Mouse (Mus musculus): Measurements from ENCODE around the gene Zc3hc1. TPM values are rescaled to one million over a fixed set of nuclear protein-coding genes. Genes with fewer than 3 reads are reported as not detected.
A peak's percentile ranks its signal among the peaks of the same experiment; 100 is the strongest.

Zc3hc1 gene
- polyA plus RNA-seq, 1 experiment: 16.7 TPM

DNA sequence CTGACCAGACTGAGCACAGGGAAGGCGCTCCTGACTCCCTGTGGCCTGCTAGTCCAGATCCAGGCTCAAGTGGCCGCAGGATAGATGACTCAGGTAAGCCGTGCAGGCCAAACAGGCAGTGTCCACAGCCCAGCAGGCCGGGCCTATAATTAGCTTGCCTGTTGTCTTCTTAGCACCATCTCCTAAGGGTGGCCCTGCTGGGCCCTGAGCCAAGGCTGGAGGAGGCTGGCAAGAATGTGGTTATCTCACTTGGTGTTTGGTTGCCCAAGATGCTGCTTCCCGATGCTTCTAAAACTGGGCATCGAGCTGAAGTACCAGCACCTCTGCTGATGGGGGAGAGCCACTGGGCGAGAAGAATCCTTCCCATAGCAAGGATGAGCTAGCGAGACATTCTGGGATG lies 35.1 kb downstream of the Zc3hc1 start:
- no peak overlapping the region for H3K4me3 ChIP-seq (ENCODE audit: insufficient read depth, low read length)
- no peak for TF ChIP-seq CTCF (IDR thresholded peaks at IDR 0.05; ENCODE audit: low read depth, low read length)
- peaks cover 24% of the 10 kb centered on the region for H3K4me1 ChIP-seq (ENCODE audit: control insufficient read depth, insufficient read depth, low read length)
- 0 out of 2 replicates have a peak overlapping the region, but pooled peaks have one; percentile 0 for H3K27ac ChIP-seq (ENCODE audit: insufficient read depth, low read depth, low read length)

DNA sequence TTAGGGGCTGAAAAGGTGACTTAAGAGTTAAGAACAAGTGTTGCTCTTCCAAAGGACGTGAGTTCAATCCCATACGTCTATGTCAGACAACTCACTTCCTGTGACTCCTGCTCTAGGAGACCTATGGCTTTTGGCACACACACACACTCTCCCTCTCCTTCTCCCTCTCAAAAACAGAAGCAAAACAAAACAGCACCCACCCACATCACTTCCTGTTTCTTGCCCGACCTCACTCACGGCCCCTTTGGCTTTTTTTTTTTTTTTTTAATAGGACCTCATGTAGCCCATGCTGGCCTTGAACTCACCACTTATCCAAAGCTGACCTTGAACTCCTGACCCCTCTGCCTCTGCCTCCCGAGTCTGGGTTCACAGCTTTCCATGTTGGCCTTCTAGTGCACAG lies 36.1 kb downstream of the Zc3hc1 start:
- Histone ChIP-seq H3K4me1 (ENCODE audit: control insufficient read depth, insufficient read depth, low read length) (peaks cover 20% of the 10 kb centered on the region), H3K27ac (ENCODE audit: insufficient read depth, low read depth, low read length) (peak overlapping the region; percentile 27), H3K4me3 (ENCODE audit: insufficient read depth, low read length) (no peak overlapping the region)
- no peak for TF ChIP-seq CTCF (IDR thresholded peaks at IDR 0.05; ENCODE audit: low read depth, low read length)
- no peak for TF ChIP-seq POLR2A (IDR thresholded peaks at IDR 0.05; ENCODE audit: borderline replicate concordance, low read depth, low read length)

DNA sequence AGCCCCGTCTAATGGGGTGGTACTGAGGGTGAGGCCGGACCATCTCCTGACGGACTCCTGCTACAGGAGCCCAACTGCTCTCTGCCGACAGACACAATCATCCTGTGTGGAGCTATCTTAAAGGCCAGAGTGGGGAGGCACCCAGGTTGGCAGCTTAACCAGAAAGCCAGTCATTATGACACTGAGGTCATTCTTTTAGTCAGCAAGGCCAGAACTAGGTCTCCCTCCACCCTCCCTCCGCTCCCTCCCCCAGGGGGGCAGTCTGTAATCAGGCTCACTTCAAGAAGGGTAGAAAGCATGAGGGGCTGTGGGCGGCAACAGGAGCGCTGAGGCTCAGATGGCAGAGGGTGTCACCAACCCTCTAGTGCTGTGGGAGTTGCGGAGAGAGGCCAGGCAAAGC lies 37.2 kb downstream of the Zc3hc1 start:
- peaks cover 17% of the 10 kb centered on the region for H3K4me1 ChIP-seq (ENCODE audit: control insufficient read depth, insufficient read depth, low read length)
- H3K27ac ChIP-seq (ENCODE audit: insufficient read depth, low read depth, low read length): no peak overlapping the region
- TF ChIP-seq POLR2A (IDR thresholded peaks at IDR 0.05; ENCODE audit: borderline replicate concordance, low read depth, low read length): no peak
- TF ChIP-seq CTCF (IDR thresholded peaks at IDR 0.05; ENCODE audit: low read depth, low read length): no peak
- H3K4me3 ChIP-seq (ENCODE audit: insufficient read depth, low read length): no peak overlapping the region

GRCm38 (mm10) chr6:30352762-30353161 lies 38.1 kb downstream of the Zc3hc1 start:
- Histone ChIP-seq H3K27ac (ENCODE audit: insufficient read depth, low read depth, low read length) (no peak overlapping the region), H3K4me1 (ENCODE audit: control insufficient read depth, insufficient read depth, low read length) (peaks cover 17% of the 10 kb centered on the region), H3K4me3 (ENCODE audit: insufficient read depth, low read length) (no peak overlapping the region)
- TF ChIP-seq CTCF (IDR thresholded peaks at IDR 0.05; ENCODE audit: low read depth, low read length) (no peak), POLR2A (IDR thresholded peaks at IDR 0.05; ENCODE audit: borderline replicate concordance, low read depth, low read length) (no peak)

DNA sequence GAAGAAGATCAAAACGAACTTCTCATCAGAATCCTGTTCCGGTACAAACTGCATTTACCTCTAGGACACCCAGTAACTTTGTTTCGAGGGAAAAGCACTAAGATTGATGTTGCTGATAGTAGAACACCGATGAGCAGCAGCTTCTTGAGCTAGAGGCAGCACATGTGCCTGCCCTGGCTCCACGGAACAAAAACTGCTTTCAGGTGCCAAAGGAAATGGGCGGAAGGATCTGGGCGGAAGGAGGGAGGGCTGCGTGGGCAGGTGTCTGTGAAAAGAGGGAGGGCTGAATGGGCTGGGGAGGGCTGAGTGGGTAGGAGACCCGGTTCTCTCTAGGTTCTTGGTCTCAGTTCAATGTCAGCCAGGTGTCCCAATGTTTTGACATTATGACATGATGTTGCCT lies 39.5 kb downstream of the Zc3hc1 start:
- no peak for TF ChIP-seq POLR2A (IDR thresholded peaks at IDR 0.05; ENCODE audit: borderline replicate concordance, low read depth, low read length)
- TF ChIP-seq CTCF (IDR thresholded peaks at IDR 0.05; ENCODE audit: low read depth, low read length): no peak
- Histone ChIP-seq H3K4me3 (ENCODE audit: insufficient read depth, low read length) (no peak overlapping the region), H3K4me1 (ENCODE audit: control insufficient read depth, insufficient read depth, low read length) (peaks cover 17% of the 10 kb centered on the region), H3K27ac (ENCODE audit: insufficient read depth, low read depth, low read length) (no peak overlapping the region)

DNA sequence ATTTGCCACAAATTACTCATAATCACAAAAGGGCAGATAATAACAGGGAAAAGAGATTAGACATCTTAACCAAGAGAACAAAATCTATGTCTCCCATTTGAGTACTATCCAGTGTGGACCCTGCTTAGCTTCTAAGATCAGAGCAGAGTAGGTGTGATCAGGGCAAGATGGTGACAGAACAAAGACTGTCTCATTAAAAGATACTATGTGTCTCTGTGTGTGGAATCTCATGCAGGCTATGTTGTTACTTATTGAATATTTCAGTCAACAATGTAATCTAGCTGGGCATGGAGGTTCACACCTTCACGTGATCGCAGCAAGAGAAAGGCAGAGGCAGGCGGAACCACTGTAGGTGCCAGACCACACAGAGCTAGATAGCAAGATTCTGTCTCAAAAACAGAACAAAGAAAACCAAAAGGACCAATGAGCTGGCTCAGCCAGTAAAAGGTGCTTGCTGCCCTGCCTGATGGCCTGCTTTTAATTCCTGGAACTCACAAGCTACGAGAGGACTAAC lies 43.5 kb downstream of the Zc3hc1 start:
- no peak for TF ChIP-seq CTCF (IDR thresholded peaks at IDR 0.05; ENCODE audit: low read depth, low read length)
- no peak for TF ChIP-seq POLR2A (IDR thresholded peaks at IDR 0.05; ENCODE audit: borderline replicate concordance, low read depth, low read length)
- H3K27ac ChIP-seq (ENCODE audit: insufficient read depth, low read depth, low read length): no peak overlapping the region
- H3K4me3 ChIP-seq (ENCODE audit: insufficient read depth, low read length): no peak overlapping the region

DNA sequence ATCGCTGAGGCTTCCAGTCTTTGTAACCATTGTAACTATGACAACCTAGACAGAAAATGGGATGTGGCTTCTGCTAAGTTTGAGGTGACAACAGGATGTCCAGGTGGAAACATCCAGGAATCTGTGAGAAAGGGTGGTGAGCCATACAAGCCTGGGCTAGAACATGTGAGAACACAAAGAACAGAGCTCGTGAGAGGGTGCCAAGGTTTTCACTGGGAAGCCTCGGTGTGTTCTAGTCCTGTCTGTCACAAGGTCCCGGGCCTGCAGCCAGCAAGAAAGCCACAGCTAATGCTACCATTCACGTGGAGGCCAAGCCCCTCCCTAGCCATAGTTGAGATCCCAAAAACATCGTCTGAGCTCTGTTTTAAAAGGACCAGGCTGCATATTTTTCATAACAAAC lies 44.1 kb downstream of the Zc3hc1 start:
- no peak overlapping the region for H3K4me3 ChIP-seq (ENCODE audit: insufficient read depth, low read length)
- H3K27ac ChIP-seq (ENCODE audit: insufficient read depth, low read depth, low read length): no peak overlapping the region
- TF ChIP-seq POLR2A (IDR thresholded peaks at IDR 0.05; ENCODE audit: borderline replicate concordance, low read depth, low read length) (no peak), CTCF (IDR thresholded peaks at IDR 0.05; ENCODE audit: low read depth, low read length) (no peak)
- H3K4me1 ChIP-seq (ENCODE audit: control insufficient read depth, insufficient read depth, low read length): peaks cover 4% of the 10 kb centered on the region

More for the DNA sequence above, 43.5 kb downstream of the Zc3hc1 start:
- peaks cover 4% of the 10 kb centered on the region for H3K4me1 ChIP-seq (ENCODE audit: control insufficient read depth, insufficient read depth, low read length)

DNA sequence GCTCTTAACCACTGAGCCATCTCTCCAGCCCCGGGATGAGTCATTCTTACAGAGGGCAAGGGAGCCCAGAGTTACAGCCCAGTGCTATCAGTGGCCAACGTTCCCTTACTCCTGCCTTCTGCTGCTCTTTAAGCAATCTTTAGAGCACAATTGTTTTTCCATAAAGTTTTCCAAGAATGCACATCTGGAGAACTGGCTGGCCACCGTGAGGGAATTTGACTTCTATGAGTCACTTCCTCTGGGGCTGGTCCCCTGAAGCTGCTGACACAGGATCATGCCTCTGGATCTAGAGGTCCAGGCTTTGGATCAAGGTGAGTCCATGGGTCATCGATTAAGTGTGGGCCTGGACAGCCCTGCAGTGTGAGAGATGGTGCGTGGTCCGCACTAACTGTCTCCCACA lies 46.8 kb downstream of the Zc3hc1 start:
- TF ChIP-seq CTCF (IDR thresholded peaks at IDR 0.05; ENCODE audit: low read depth, low read length) (no peak), POLR2A (IDR thresholded peaks at IDR 0.05; ENCODE audit: borderline replicate concordance, low read depth, low read length) (no peak)
- H3K4me3 ChIP-seq (ENCODE audit: insufficient read depth, low read length): no peak overlapping the region
- H3K27ac ChIP-seq (ENCODE audit: insufficient read depth, low read depth, low read length): no peak overlapping the region
- H3K4me1 ChIP-seq (ENCODE audit: control insufficient read depth, insufficient read depth, low read length): peaks cover 4% of the 10 kb centered on the region

DNA sequence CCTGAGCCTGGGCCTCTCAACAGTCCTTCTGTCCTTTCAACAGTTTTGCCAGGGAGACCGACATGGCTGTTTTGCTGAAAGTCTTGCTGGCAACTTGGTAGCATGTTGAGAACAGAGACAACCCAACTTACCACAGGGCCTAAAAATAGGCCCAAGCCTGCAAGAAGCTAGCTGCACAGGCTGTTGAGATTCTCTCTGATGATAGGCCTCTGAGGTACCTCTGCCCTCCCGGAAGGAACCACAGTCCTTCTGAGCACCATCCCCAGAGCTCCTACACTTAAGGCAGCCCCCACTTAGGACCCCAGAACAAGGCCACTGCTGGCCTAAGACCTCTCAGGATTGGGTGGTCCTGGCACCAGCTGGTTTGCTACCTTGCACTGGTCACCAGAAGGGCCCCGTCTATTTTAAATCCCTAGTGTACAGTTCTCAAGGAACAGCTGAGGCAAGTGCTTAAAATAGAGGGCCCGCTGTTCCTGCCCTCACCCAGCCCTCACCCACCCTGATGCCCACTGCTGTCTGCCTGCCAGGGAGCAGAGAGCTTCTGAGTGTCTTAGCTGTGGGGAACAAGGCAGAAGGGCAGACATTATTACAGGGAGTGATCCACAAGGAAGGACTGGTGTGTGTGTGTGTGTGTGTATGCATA lies 50.5 kb downstream of the Zc3hc1 start:
- TF ChIP-seq CTCF (IDR thresholded peaks at IDR 0.05; ENCODE audit: low read depth, low read length) (no peak), POLR2A (IDR thresholded peaks at IDR 0.05; ENCODE audit: borderline replicate concordance, low read depth, low read length) (no peak)
- Histone ChIP-seq H3K27ac (ENCODE audit: insufficient read depth, low read depth, low read length) (no peak overlapping the region), H3K4me1 (ENCODE audit: control insufficient read depth, insufficient read depth, low read length) (peaks cover 14% of the 10 kb centered on the region), H3K4me3 (ENCODE audit: insufficient read depth, low read length) (no peak overlapping the region)

DNA sequence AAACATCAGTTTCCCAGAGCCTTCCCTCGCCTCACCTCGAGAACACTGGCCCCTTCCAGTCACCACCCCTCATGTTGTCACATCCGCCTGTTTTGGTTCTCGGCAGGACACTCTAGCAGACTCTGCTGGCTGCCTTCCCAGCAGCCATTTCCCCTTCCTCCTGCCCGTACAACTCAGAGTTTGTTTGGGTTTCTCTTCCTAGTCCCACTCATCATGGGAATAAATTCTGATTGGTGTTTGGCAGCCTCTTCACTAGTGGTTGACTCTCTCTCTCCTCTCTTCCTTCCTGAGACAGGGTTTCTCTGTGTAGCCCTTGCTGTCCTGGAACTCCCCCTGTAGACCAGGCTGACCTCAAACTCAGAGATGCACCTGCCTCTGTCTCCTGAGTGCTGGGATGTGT lies 53.9 kb downstream of the Zc3hc1 start:
- Histone ChIP-seq H3K27ac (ENCODE audit: insufficient read depth, low read depth, low read length) (peak overlapping the region; percentile 38), H3K4me3 (ENCODE audit: insufficient read depth, low read length) (peak overlapping the region; percentile 12), H3K4me1 (ENCODE audit: control insufficient read depth, insufficient read depth, low read length) (peaks cover 14% of the 10 kb centered on the region)
- TF ChIP-seq POLR2A (IDR thresholded peaks at IDR 0.05; ENCODE audit: borderline replicate concordance, low read depth, low read length): no peak
- TF ChIP-seq CTCF (IDR thresholded peaks at IDR 0.05; ENCODE audit: low read depth, low read length): no peak

Measured in bone marrow macrophage, adult 2 months (primary cell).